Mouse (Mus musculus) spleen, postnatal 14 days (tissue): ENCODE data around the gene Rnf38.

Experiments
- DNase-seq, 2 experiments: peaks; one replicate each; pipeline ENCODE4 v3.0.0; 2021 to 2022; ENCODE audit warnings: low spot score in 2 of 2

The Rnf38 gene

DNA sequence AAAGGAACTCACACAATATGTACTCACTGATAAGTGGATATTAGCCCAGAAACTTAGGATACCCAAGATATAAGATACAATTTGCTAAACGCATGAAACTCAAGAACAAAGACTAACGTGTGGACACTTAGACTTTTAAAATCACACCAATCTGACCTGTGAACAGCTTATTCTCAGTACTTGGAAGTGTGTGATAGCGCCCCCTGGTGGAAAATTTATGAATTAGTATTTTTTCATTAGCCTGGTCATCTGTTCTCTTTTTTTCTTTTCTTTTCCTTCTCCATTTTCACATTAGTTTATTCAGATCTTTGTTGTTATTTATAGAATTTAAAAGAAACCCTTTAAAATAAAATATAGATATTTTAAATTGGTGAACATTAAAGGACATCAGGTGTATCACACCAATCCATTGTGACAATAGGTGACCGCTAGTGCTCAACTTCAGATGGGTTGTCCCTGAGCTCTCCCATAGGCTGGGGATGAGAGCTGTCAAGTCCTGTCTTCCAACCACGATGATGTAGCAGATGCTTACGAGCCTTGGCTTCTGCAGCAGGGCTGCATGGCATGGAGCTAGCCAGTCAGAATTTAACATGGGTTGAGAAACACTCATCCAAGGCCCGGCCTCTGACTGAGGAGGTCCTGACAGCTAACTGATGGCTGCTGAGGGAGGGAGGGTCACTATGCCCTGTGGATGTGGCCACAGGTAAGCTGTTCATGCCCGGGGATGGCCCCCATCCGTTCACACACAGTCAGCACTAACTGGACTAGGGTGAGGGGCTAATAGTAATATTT lies 114.0 kb downstream of the Rnf38 start:
- DNase-seq = no peak

DNA sequence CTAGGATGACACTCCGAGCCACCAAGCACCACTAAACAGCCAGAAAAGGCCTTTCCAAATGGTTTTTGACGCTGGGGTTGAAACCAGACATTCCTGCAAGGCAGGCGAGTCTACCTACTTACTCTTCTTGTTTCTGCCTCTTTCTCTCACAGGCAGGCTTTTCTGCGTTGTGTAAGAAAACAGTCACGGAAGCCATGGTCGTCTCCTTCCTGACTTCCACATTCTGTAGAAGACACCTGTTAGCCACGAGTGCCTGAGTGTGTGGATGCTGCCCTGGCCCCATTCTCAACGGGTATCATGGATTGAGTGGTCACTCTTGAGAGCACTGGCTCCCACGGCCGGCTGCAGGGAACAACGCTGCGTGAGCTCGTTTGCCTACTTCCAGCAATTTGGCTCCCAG lies 118.5 kb downstream of the Rnf38 start:
- DNase-seq = no peak

DNA sequence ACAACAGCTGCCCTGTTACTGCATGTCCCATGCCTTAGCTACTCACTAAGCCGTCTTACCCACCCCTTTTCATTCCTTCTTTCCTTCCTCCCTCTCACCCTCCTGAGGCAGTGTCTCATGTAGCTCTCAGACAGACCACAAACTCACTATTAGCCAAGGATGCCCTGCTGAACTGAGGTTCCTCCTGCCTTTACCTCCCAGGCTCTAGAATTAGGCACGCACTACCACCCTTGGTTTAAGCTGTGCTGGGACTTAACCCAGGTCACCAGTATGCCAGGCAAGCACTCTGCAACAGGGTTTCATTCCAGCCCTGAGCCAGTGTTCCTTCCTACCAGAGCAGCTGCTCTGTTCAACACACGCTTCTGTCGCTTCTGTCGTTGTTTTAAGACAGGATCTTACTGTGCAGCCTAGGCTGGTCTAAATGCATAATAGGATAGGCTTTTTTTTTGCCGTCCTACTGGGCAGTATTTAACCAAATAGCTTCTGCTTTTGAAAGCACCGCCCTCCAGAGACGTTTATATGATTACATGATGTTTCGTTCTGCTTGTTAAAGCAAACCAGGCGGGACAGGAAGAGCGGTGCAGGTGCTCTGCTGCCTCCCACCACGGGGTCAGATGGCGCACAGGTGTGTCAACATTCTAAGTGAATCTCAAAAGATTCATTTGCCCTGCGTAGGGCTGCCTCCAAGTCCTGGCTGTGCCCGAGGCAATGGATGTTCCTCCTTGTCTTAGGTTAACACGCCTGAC lies 120.0 kb downstream of the Rnf38 start:
- DNase-seq = no peak

DNA sequence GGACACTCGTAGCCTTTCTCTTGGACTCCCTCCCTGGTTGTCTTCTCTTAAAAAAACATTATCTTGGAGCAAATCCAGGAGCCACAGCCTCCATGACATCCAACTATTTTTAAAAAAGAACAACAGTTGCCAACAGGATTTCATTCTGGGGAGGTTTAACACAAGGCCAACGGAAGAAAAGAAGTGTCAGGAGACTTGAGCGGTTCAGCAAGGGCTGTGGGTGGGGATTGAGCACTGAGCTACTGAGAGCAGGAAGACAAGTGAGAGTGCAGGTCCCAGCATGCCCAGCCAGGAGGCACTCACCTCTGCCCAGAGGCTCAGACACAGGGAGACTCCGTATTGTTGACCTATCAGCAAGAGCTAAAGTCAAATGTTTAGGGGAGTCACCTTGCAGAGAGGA lies 120.8 kb downstream of the Rnf38 start:
- DNase-seq = no peak

DNA sequence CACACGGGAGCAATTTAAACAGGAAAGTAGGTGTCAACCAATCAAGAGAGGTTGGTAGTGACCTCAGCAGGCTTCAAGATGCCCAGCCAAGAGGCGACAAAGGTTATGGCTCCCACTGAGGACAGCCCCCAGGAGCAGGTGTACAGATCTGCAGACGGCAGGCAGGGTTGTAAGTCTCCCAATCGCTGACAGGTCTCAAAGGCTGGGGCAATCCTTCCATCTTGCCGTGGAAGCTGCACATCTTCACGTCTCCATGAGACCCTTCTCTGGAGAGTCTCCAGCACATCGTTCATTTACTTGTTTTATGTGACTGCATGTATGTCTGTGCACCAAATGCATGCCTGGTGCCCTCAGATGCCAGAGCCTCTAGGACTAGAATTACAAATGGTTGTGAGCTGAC lies 122.8 kb downstream of the Rnf38 start:
- DNase-seq = no peak

DNA sequence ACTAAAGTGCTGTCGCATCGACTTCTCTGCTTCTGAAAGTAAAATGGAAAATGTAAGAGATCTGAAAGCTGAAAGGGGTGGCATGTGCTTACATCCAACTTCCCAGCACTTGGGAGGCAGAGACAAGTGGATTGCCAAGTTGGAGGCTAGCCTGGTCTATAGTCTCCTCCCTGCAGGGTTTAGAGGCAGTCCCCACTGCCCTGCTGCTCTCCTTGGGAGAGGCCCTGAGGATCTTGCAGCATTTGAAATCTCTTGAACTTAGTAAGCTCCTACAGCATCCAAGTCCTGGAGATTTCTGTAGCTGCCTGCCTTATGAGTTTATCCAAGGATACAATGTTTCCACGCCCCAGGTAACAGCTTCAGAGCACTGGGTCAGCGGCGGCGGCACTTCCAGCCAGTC lies 125.3 kb downstream of the Rnf38 start:
- DNase-seq = no peak

- DNase-seq = no peak
Measured at GRCm38 (mm10) chr4:44107339-44107738, 126.2 kb downstream of the Rnf38 start.

DNA sequence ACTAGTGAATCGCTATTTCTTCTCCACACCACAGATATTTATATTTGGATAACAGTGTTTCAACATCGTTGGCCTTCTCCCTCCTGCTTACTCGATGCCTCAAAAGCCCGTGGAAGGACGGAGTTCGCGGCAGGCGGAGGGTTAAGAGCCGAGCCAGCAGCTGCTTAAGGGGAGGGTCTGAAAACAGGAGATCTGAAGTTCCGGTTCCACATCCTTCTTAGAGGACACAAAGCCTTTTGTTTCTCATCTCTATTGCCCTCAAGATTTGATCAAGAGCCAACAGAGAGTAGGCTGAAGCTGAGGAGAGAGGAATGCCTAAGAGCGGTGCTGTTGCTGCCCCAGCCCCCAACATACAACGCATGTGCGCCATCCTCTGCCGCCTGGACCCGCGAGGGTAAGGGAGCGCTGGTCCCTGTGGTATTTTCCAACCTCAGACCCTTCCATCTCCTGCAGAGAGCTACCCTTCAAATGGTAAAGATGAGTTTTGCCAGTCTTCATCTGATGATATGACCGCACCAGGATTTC lies 127.2 kb downstream of the Rnf38 start:
- no peak for DNase-seq

DNA sequence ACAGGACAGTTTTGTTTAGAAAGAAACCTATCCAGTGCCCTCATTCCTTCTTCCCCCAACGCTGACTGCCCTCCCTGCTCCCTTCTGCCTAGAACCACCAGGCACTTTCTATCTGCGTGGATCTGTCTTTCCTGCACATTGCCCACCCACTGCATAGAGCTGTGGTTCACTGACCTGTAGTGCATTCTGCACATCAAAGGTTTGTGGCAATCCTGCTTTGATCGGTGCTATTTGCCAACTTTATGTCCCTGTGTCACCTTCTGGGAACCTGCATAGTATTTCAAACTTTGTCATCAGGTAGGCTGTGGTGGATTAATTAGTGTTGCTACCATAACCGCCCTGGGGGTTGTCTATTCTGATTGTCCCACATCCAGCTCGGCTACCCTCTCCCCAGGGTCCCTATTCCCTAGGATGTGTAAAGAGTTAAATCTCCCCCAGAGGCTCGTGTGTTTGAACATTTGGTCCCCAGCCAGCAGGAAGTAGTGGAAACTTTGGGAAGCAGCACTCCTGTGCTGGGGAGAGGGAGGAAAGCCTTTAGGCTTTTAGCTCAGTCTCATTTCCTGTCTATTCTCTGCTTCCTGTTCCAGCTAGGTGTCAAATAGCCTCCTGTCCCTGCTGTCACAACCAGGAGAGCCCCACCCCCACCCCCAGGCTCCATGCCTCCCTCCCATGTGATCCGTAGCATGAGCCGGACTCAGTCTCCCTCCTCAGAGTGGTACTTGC lies 129.2 kb downstream of the Rnf38 start:
- DNase-seq = no peak

DNA sequence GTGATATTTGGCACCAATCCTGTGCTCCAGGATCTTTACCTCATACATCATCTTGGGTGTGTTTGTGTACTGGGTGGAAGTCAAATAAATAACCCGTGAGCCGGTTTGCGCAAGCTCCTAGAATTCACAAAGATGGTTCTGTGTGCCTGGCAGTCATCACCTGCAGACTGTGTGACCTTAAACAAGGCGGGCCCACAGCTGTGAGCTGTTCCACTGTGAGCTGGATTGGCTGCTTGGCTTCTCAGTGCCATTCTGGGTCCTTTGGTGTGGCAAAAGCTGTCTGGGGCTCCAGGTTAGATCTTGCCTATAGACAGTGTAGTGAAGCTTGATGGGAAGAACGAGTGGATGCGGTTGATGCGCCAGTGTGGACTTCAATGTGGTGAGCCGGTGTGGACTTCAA lies 130.0 kb downstream of the Rnf38 start:
- DNase-seq = no peak

DNA sequence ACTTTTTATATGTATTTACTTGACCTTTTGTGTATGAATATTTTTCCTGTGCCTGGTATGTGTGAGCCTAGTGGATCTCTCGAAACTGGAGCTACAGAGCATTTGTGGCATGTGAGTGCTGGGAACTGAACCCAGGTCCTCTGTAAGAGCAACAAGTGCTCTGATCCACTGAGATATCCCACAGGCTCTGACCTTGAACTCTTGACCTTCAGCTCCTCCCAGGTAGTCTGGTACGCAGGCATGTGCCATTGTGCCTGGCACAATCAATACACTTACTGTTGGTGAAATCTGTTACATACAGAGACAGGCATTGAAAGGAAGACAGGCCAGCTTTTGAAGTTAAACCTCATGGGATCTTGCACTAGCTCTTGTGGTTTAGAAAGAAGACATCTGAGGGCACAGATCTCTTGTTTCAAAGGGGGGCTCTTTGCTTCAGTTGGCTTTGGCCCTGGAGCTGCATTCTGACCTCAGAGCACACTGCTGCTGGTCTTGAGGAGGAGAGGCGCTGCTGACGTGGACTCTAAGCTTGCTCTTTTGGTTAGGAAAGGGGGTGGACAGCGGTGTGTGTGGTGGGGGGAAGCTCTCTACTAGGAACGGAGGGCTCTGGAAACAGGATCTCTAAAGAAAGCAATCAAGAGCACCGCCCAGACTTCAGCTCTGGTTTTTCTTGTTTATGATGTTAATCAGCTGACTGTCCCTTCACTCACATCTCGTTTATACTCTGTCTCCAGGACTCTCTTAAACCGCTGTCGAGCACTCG lies 135.8 kb downstream of the Rnf38 start:
- no peak for DNase-seq

- no peak for DNase-seq
Measured at GRCm38 (mm10) chr4:44094475-44094874, 139.1 kb downstream of the Rnf38 start.

DNA sequence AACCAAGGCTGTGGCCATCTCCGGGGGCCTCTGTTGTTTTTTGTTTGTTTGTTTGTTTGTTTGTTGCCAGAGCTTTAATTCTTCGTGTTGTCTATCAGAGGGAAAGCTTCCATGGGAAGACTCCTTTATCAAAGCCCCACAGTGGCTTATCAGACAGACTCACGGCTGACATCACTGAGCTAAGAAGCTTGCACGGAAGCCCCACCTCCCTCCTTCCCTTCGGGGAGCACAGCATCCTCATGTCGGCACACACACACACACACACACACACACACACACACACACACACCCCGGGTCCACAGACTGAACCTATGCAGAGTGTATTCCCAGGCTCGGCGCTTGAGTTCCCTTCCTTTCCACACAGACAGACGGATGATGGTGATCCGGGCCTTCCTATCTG lies 141.2 kb downstream of the Rnf38 start:
- no peak for DNase-seq

DNA sequence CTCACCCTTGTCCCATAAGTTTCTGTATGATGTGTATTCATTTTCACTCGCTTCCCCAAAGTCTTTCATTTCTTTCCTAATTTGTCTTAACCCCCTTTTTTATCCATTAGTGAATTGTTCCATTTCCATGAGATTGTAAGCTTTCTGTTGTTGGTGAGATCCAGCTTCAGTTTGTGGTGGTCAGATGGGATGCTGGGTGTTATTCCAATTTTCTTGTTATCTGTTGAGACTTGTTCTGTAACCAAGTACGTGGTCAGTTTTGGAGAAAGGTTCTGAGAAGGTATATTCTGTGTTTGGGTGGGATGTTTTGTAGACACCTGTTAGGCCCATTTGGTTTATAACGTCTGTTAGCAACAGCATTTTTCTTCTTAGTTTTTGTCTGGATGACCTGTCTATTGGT lies 148.0 kb downstream of the Rnf38 start:
- no peak for DNase-seq

GRCm38 (mm10) chr4:44084602-44085325 lies 148.8 kb downstream of the Rnf38 start:
- DNase-seq = no peak

DNA sequence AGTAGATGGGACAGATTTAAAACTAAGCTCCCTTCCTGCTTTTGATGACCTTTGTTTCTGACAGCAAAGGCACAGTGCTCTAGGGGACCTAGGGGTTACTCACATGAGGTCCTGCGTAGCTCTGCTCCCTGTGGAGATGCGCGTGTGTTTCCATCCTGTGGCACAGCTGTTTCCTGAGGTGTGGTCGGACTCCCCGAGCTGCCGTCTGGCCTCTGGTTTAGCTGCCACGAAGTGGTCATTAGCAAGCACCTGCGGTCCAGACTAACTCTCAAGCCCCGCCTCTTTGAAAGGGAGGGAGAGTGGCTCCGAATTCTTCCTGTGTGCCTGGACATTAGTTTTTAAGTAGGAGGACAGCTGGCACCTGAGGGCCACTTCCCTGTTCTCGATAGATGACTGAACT lies 149.6 kb downstream of the Rnf38 start, which contains the start of gene Gne:
Gene Gne (minus strand): TSS at position 233 of the 400 bp plus-strand sequence.
- DNase-seq = no peak

- DNase-seq = no peak
Measured at GRCm38 (mm10) chr4:44078358-44078933, 155.1 kb downstream of the Rnf38 start.
